Mouse (Mus musculus): Measurements from ENCODE around the gene Slc6a17. TPM values are rescaled to one million over a fixed set of nuclear protein-coding genes. Genes with fewer than 3 reads are reported as not detected.

The Slc6a17 gene
- polyA plus RNA-seq, 1 experiment from 2014 or later: 3.7 TPM

- H3K27ac ChIP-seq: no peak overlapping the region
- no peaks in the 10 kb centered on the region for H3K9me3 ChIP-seq
- H3K4me3 ChIP-seq: no peak overlapping the region
- H3K27me3 ChIP-seq (ENCODE audit: poor library complexity, severe bottlenecking): peaks cover 10% of the 10 kb centered on the region; the same call in 1 of the 2 replicates
- DNase-seq (ENCODE audit: extremely low spot score, low spot score): no peak
- WGBS: 82% methylated on average over 8 of the region's 8 CpGs
- H3K36me3 ChIP-seq (replicated peaks): no peaks in the 10 kb centered on the region
- H3K4me1 ChIP-seq: no peaks in the 10 kb centered on the region
These were observed 25.6 kb upstream of the Slc6a17 start for GRCm38 (mm10) chr3:107543158-107544080.

DNA sequence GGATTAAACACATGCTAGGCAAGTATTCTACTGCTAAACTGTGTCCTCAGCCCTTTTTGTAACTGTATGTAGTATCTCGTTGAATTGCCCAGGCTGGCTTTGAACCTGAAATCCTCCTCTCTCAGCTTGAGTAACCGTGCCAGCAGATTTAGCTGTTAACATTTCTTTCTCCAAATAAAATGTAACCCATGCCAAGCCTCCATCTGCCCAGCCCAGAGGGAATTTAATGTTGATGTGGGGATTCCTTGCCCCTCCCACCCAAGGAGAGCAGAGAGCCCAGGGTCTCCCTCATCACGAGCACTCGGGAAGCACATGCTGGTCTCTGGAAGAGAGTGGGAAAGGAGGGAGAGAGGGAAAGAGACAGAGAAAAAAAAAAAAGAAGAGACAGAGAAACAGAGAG, 24.8 kb upstream of the Slc6a17 start:
- H3K4me3 ChIP-seq: no peak overlapping the region
- 71% methylated on average over 4 of the region's 4 CpGs for WGBS
- H3K27ac ChIP-seq: no peak overlapping the region
- DNase-seq (ENCODE audit: extremely low spot score, low spot score): no peak
- no peaks in the 10 kb centered on the region for H3K9me3 ChIP-seq
- peaks cover 17% of the 10 kb centered on the region for H3K27me3 ChIP-seq (ENCODE audit: poor library complexity, severe bottlenecking)
- H3K36me3 ChIP-seq (replicated peaks): no peaks in the 10 kb centered on the region
- H3K4me1 ChIP-seq: peaks cover 1% of the 10 kb centered on the region

- Histone ChIP-seq H3K27me3 (ENCODE audit: poor library complexity, severe bottlenecking) (peaks cover 40% of the 10 kb centered on the region), H3K4me3 (peak overlapping the region; percentile 36), H3K4me1 (peaks cover 15% of the 10 kb centered on the region), H3K27ac (peak overlapping the region; percentile 61; the same call in 1 of the 2 replicates), H3K36me3 (replicated peaks) (no peaks in the 10 kb centered on the region), H3K9me3 (no peaks in the 10 kb centered on the region)
- DNase-seq (ENCODE audit: extremely low spot score, low spot score): no peak
- WGBS: 29% methylated on average over 8 of the region's 8 CpGs
These were observed 19.7 kb upstream of the Slc6a17 start for GRCm38 (mm10) chr3:107537504-107537889.

GRCm38 (mm10) chr3:107536810-107537503, 19.1 kb upstream of the Slc6a17 start:
- Histone ChIP-seq H3K4me1 (peaks cover 15% of the 10 kb centered on the region), H3K27me3 (ENCODE audit: poor library complexity, severe bottlenecking) (peaks cover 40% of the 10 kb centered on the region), H3K27ac (peak overlapping the region; percentile 61; the same call in 1 of the 2 replicates), H3K9me3 (no peaks in the 10 kb centered on the region), H3K4me3 (peak overlapping the region; percentile 36), H3K36me3 (replicated peaks) (no peaks in the 10 kb centered on the region)
- 5% methylated on average over 17 of the region's 17 CpGs for WGBS
- DNase-seq (ENCODE audit: extremely low spot score, low spot score): no peak

- Histone ChIP-seq H3K9me3 (no peaks in the 10 kb centered on the region), H3K36me3 (replicated peaks) (no peaks in the 10 kb centered on the region), H3K4me1 (peaks cover 15% of the 10 kb centered on the region), H3K27me3 (ENCODE audit: poor library complexity, severe bottlenecking) (peaks cover 40% of the 10 kb centered on the region), H3K27ac (no peak overlapping the region), H3K4me3 (no peak overlapping the region)
- 87% methylated on average over 7 of the region's 7 CpGs for WGBS
- DNase-seq (ENCODE audit: extremely low spot score, low spot score): no peak
These were observed 17.1 kb upstream of the Slc6a17 start for GRCm38 (mm10) chr3:107534951-107535350.

DNA sequence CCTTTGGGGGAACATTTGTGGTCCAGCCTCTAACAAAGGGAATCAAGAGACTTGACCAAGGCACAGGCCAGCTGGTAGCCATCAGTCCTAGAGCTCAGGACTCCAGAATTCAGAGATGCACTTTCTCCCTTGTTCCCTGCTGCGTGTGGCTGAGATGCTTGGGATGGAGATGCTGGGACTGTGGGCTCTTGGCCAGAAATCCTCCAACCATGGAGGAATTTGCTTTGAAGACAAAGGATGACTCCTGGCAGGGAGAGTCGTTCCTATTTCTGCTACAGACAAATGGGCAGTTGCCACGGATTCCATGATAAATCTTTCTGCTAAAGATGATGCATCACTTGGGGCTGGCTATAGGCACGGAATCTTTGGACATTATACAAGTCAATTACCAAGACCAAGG, 15.7 kb upstream of the Slc6a17 start:
- DNase-seq (ENCODE audit: extremely low spot score, low spot score): no peak
- Histone ChIP-seq H3K4me1 (peaks cover 22% of the 10 kb centered on the region), H3K36me3 (replicated peaks) (no peaks in the 10 kb centered on the region), H3K27ac (no peak overlapping the region), H3K27me3 (ENCODE audit: poor library complexity, severe bottlenecking) (peaks cover 31% of the 10 kb centered on the region), H3K4me3 (no peak overlapping the region), H3K9me3 (no peaks in the 10 kb centered on the region)
- WGBS: 78% methylated on average over 4 of the region's 4 CpGs

DNA sequence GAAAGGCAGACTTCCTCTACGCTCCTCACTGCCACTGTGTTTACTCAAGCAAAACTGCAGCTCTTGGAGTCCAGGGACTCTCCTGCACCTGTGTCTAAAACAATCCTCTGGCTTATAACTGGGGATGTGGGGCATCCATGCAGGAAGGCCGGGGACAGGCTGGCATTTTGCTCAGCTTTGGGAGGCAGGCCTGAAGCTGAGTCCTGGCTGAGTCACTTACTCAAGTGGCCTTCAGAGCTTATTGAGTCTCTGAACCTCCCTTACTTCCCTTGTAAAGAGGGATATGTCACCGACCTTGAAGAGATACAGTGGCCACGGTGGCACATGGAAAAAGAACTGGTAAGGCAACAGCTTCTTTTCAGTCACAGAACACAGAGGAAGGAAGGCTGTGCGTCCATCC, 12.8 kb upstream of the Slc6a17 start:
- no peak for DNase-seq (ENCODE audit: extremely low spot score, low spot score)
- Histone ChIP-seq H3K4me3 (no peak overlapping the region), H3K9me3 (no peaks in the 10 kb centered on the region), H3K27ac (no peak overlapping the region), H3K27me3 (ENCODE audit: poor library complexity, severe bottlenecking) (peaks cover 3% of the 10 kb centered on the region), H3K4me1 (peaks cover 14% of the 10 kb centered on the region), H3K36me3 (replicated peaks) (no peaks in the 10 kb centered on the region)
- 90% methylated on average over 5 of the region's 5 CpGs for WGBS

DNA sequence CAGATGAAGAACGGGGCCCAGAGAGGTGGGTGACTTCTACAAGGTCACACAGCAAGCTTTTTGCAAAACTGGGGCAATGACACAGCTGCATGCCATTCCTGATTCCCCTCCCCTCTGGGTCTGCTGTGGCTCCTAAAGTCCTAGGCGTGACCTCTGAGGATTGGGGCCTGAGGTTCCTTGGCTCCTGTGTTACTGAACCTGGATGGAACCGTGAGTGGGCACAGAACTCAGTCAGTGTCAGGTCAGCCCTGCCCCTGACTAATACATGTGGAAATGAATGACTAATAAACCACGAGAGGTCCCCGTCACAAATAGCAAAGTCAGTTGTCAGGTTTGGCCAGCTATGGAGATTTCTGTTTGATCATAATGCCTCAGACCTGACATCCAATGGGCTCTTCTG, 11.4 kb upstream of the Slc6a17 start:
- DNase-seq (ENCODE audit: extremely low spot score, low spot score): no peak
- WGBS: 81% methylated on average over 5 of the region's 5 CpGs
- H3K36me3 ChIP-seq (replicated peaks): no peaks in the 10 kb centered on the region
- H3K4me3 ChIP-seq: no peak overlapping the region
- no peak overlapping the region for H3K27ac ChIP-seq
- no peaks in the 10 kb centered on the region for H3K9me3 ChIP-seq
- H3K4me1 ChIP-seq: peaks cover 20% of the 10 kb centered on the region
- H3K27me3 ChIP-seq (ENCODE audit: poor library complexity, severe bottlenecking): no peaks in the 10 kb centered on the region; the same call in 1 of the 2 replicates

- 48% methylated on average over 9 of the region's 9 CpGs for WGBS
- DNase-seq (ENCODE audit: extremely low spot score, low spot score): no peak
- no peak overlapping the region for H3K27ac ChIP-seq
- H3K27me3 ChIP-seq (ENCODE audit: poor library complexity, severe bottlenecking): no peaks in the 10 kb centered on the region; the same call in 1 of the 2 replicates
- peaks cover 21% of the 10 kb centered on the region for H3K4me1 ChIP-seq
- H3K36me3 ChIP-seq (replicated peaks): no peaks in the 10 kb centered on the region
- H3K4me3 ChIP-seq: peak overlapping the region; percentile 20; the same call in 1 of the 2 replicates
- no peaks in the 10 kb centered on the region for H3K9me3 ChIP-seq
These were observed 10.7 kb upstream of the Slc6a17 start for GRCm38 (mm10) chr3:107528401-107529118.

DNA sequence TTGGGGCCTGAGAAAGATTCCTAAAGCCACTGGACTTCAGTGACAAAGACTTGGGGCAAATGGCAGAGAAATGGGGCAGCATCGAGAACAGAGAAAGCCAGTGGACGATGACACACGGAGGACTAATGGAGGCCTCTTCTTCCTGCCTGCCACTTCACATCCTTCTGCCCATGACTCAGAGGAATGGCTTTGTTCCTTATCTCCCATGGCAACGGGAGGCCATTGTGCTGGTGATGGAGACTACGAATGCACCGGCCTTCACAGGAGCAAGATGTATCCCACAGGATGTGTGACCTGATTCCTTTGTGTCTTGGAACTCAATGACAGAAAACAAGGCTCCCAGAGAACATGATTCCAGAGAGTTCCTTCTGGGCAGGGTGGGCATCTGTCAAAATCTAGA, 6.7 kb upstream of the Slc6a17 start:
- H3K4me1 ChIP-seq: peaks cover 21% of the 10 kb centered on the region
- no peaks in the 10 kb centered on the region for H3K9me3 ChIP-seq
- H3K4me3 ChIP-seq: no peak overlapping the region
- no peak overlapping the region for H3K27ac ChIP-seq
- 69% methylated on average over 6 of the region's 6 CpGs for WGBS
- no peak for DNase-seq (ENCODE audit: extremely low spot score, low spot score)
- no peaks in the 10 kb centered on the region for H3K36me3 ChIP-seq (replicated peaks)
- peaks cover 21% of the 10 kb centered on the region for H3K27me3 ChIP-seq (ENCODE audit: poor library complexity, severe bottlenecking)

- 81% methylated on average over 5 of the region's 5 CpGs for WGBS
- Histone ChIP-seq H3K9me3 (no peaks in the 10 kb centered on the region), H3K4me1 (peaks cover 25% of the 10 kb centered on the region), H3K4me3 (no peak overlapping the region), H3K36me3 (replicated peaks) (no peaks in the 10 kb centered on the region), H3K27me3 (ENCODE audit: poor library complexity, severe bottlenecking) (peaks cover 57% of the 10 kb centered on the region), H3K27ac (no peak overlapping the region)
- no peak for DNase-seq (ENCODE audit: extremely low spot score, low spot score)
These were observed 3.1 kb upstream of the Slc6a17 start for GRCm38 (mm10) chr3:107520931-107521330.

DNA sequence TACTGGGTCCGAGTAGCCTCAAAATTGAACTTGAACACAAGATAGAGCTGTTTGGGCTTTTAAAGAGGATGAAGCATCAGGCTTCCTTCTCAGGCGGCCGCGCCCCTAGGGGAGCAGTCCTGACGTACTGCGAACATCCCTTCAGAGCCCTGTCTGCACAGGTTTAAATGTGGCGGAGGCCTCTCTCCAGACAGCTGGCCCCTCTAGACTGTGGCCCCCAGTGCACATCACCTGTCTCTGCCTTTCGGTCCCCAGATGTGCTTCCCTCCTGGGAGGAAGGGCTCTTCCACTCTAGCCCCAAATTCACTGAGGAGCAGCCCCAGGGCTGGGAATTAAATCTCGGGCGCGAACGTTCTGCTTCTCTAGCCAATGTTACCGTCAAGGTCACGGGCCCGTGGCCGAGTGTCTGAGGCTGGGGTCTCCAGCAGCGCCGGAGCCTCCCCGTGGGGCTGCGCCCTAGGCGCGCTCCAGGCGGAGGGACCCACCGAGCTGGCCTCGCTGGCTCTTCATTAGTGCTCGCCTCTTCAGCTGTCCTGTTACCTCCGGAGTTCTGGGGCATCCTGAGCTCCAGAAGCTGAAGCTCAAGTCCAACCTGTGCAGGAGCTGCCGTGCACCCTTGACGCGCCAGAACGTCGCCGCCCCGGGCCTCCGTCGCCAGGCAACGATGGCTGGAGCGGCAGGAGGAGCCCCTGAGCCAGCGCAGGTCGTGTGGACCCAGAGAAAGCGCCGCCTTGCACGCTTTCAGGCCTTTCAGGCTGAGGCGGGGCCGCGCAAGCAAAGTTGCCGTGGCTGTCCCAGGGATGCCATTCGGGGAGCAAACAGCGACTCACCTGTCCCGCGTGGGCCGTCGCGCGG, 815 bp downstream of the Slc6a17 start:
- DNase-seq (ENCODE audit: extremely low spot score, low spot score): peak; percentile 78
- H3K27ac ChIP-seq: peak overlapping the region; percentile 85
- peaks cover 76% of the 10 kb centered on the region for H3K27me3 ChIP-seq (ENCODE audit: poor library complexity, severe bottlenecking)
- H3K9me3 ChIP-seq: no peaks in the 10 kb centered on the region
- 4% methylated on average over 55 of the region's 55 CpGs for WGBS
- no peaks in the 10 kb centered on the region for H3K36me3 ChIP-seq (replicated peaks)
- H3K4me1 ChIP-seq: peaks cover 28% of the 10 kb centered on the region
- peak overlapping the region; percentile 71 for H3K4me3 ChIP-seq
